Mouse (Mus musculus) bone marrow, adult 2 months (tissue): ENCODE results near the gene Gramd1b. TPM values are rescaled to one million over a fixed set of nuclear protein-coding genes. Genes with fewer than 3 reads are reported as not detected.

Experiments used
- H3K27ac ChIP-seq: fragments of 200-500 bp; 2 replicates; pipeline ENCODE4 v1.5.1; 2012; ENCODE audit warnings: low read depth, mild to moderate bottlenecking, control low read depth, inconsistent platforms, low read length; ENCODE audit not compliant: control insufficient read depth, poor library complexity, insufficient read depth
- H3K4me1 ChIP-seq: fragments of 200-500 bp; 2 replicates; pipeline ENCODE4 v1.6.1; 2011; ENCODE audit warnings: low read length; ENCODE audit not compliant: control insufficient read depth, insufficient read depth
- H3K4me3 ChIP-seq: fragments of 200-500 bp; replicated peaks from 2 replicates; pipeline ENCODE3; 2011; ENCODE audit warnings: mild to moderate bottlenecking, low read depth, low read length, control low read depth; ENCODE audit not compliant: control insufficient read depth
- CTCF ChIP-seq: fragments of 200-500 bp; IDR thresholded peaks from 2 replicates; pipeline ENCODE4 v1.5.1; 2011; ENCODE audit warnings: low read length, control low read depth; ENCODE audit not compliant: control insufficient read depth, insufficient read depth
- POLR2A ChIP-seq: fragments of 200-500 bp; IDR thresholded peaks from 2 replicates; pipeline ENCODE4 v1.6.1; 2011; ENCODE audit warnings: low read depth, mild to moderate bottlenecking, control low read depth, low read length, borderline replicate concordance; ENCODE audit not compliant: control insufficient read depth
- WGBS: fragments of 180-500 bp; shearing (Covaris S2); methylation state at CpG from one replicate; pipeline ENCODE4 v1.1.7; 2018; 5-methylcytosine and 5-hydroxymethylcytosine counted together
- polyA plus RNA-seq: library from polyadenylated mRNA; stranded (reverse); fragments of >200 nt; gene quantifications from 2 replicates; pipeline ENCODE4 v1.2.4, GENCODE M21; 2011; ENCODE audit warnings: low replicate concordance; ENCODE audit not compliant: missing spikeins, insufficient read depth, insufficient read length

Gene Gramd1b
- polyA plus RNA-seq, 1 experiment, result 15.8 TPM

GRCm38 (mm10) chr9:40452208-40452607 lies 79.0 kb downstream of the Gramd1b start:
- TF ChIP-seq POLR2A (no peak), CTCF (peak; percentile 44; the same call in 1 of the 2 replicates)
- 46% methylated on average over 5 of the region's 5 CpGs for WGBS
- Histone ChIP-seq H3K4me1 (peaks cover 4% of the 10 kb centered on the region), H3K27ac (no peak overlapping the region), H3K4me3 (no peak overlapping the region)

GRCm38 (mm10) chr9:40450776-40451175 lies 80.4 kb downstream of the Gramd1b start:
- TF ChIP-seq POLR2A (no peak), CTCF (no peak)
- no peak overlapping the region for H3K27ac ChIP-seq
- H3K4me1 ChIP-seq, result peaks cover 4% of the 10 kb centered on the region
- no peak overlapping the region for H3K4me3 ChIP-seq
- 51% methylated on average over 5 of the region's 5 CpGs for WGBS

- TF ChIP-seq CTCF (no peak), POLR2A (no peak)
- WGBS, result 53% methylated on average over 7 of the region's 7 CpGs
- Histone ChIP-seq H3K27ac (no peak overlapping the region), H3K4me1 (peaks cover 4% of the 10 kb centered on the region), H3K4me3 (no peak overlapping the region)
Observed at GRCm38 (mm10) chr9:40450417-40450714, 80.8 kb downstream of the Gramd1b start.

- Histone ChIP-seq H3K27ac (no peak overlapping the region), H3K4me3 (no peak overlapping the region), H3K4me1 (peaks cover 4% of the 10 kb centered on the region)
- WGBS, result 41% methylated on average over 10 of the region's 10 CpGs
- no peak for TF ChIP-seq CTCF
- no peak for TF ChIP-seq POLR2A
Observed at GRCm38 (mm10) chr9:40449610-40450416, 81.4 kb downstream of the Gramd1b start.

DNA sequence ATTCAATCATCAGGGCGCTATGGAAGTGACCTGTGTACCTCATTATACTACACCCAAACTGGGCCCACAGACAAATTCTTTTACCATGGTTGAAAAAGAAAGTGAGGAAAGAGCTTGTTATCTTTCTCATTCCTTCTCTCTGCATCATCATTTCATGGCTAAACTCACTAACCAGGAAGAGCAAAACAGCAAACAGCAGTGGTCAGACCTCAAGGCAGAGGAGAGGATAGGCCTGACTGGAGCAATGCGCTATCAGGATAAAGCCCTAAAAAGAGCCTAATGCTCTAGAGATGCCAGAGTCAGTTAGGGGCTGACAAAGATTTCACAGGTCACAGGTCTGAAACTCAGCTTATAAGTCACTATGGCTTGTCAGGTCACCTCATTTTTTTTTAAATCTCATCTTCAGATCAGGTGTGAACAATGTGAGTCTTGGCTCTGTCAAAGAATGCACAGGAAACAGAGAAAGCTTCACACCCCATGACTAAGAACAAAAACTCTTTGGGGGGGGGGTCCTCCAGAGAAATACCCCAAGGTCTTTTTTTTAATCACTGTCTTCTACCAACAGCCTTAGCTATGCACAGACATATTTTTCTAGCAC lies 82.4 kb downstream of the Gramd1b start:
- no peak for TF ChIP-seq POLR2A
- TF ChIP-seq CTCF, result no peak
- peaks cover 2% of the 10 kb centered on the region; the same call in 1 of the 2 replicates for H3K4me1 ChIP-seq
- H3K27ac ChIP-seq, result no peak overlapping the region
- H3K4me3 ChIP-seq, result no peak overlapping the region
- WGBS, result 80% methylated on average over 2 of the region's 2 CpGs

DNA sequence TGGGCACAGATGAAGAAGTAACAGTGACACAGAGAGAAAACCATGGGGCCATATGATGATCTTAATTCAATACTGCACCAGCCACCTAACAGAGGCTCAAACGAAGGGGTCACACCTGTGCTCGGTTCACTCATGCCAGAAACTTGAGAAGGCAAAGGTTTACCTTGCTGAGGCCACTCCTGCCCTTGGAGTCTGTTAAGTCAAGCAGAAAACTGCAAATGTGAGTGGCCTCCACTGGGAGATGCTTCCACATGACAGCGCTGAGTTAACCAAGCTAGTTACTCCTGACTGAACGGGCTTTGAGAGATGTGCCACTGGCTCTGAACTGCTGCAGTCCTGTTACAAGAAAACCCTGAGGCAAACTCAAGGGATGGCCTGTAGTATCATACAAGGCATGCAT lies 83.9 kb downstream of the Gramd1b start:
- Histone ChIP-seq H3K4me3 (no peak overlapping the region), H3K27ac (no peak overlapping the region), H3K4me1 (peaks cover 2% of the 10 kb centered on the region; the same call in 1 of the 2 replicates)
- WGBS, result 85% methylated on average over 4 of the region's 4 CpGs
- TF ChIP-seq CTCF, result no peak
- no peak for TF ChIP-seq POLR2A

- WGBS, result 88% methylated on average over 6 of the region's 6 CpGs
Observed at GRCm38 (mm10) chr9:40444961-40445360, 86.2 kb downstream of the Gramd1b start.

GRCm38 (mm10) chr9:40442784-40443183 lies 88.4 kb downstream of the Gramd1b start:
- Histone ChIP-seq H3K4me3 (no peak overlapping the region), H3K4me1 (no peaks in the 10 kb centered on the region; the same call in 1 of the 2 replicates), H3K27ac (no peak overlapping the region)
- TF ChIP-seq POLR2A, result no peak
- TF ChIP-seq CTCF, result no peak
- 78% methylated on average over 5 of the region's 5 CpGs for WGBS

More at GRCm38 (mm10) chr9:40444961-40445360, 86.2 kb downstream of the Gramd1b start:
- TF ChIP-seq CTCF, result no peak
- TF ChIP-seq POLR2A, result no peak
- H3K4me1 ChIP-seq, result no peaks in the 10 kb centered on the region; the same call in 1 of the 2 replicates
- no peak overlapping the region for H3K4me3 ChIP-seq
- H3K27ac ChIP-seq, result no peak overlapping the region
